Mouse (Mus musculus): ENCODE results near the gene Gm27021.

The Gm27021 gene

GRCm38 (mm10) chr8:120561539-120562435 is 106.1 kb downstream of the Gm27021 start:
- H3K36me3 ChIP-seq (ENCODE audit: insufficient read depth, low read length) = peaks cover 98% of the 10 kb centered on the region
- H3K4me3 ChIP-seq (replicated peaks; ENCODE audit: low read length) = 0 out of 2 replicates have a peak overlapping the region, but pooled peaks have one; percentile 7
- TF ChIP-seq NANOG (IDR thresholded peaks at IDR 0.05; ENCODE audit: borderline replicate concordance, low read length) (no peak), CTCF (conservative IDR thresholded peaks at IDR 0.05; ENCODE audit: low read length) (peak; percentile 74), POU5F1 (IDR thresholded peaks at IDR 0.05; ENCODE audit: borderline replicate concordance, low read length) (no peak)

DNA sequence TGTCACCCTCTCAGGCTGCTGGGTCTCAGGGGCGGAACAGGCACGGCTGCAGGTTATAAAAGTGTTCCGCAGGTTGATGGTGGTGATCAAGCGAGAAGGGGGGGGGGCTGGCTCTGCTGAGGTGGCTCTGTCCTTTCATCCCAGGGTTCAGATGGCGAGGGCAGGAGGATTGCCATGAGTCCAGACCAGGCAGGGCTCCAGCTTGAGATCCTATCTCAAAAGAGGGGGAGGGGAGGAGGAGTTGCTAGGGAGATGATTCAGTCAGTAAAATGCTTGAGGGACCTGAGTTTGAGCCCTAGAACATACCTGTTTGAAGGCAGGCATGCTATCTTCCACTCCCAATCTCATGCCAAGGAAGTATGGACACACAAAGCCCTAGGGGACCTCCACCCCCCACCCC is 107.3 kb downstream of the Gm27021 start:
- Histone ChIP-seq H3K4me1 (replicated peaks; ENCODE audit: low read depth, low read length) (peaks cover 100% of the 10 kb centered on the region), H3K9me3 (ENCODE audit: low read length) (no peaks in the 10 kb centered on the region), H3K27me3 (ENCODE audit: insufficient read depth, low read length) (no peaks in the 10 kb centered on the region), H3K4me3 (replicated peaks; ENCODE audit: low read length) (no peak overlapping the region), H3K36me3 (ENCODE audit: insufficient read depth, low read length) (peaks cover 98% of the 10 kb centered on the region)
- TF ChIP-seq CTCF (conservative IDR thresholded peaks at IDR 0.05; ENCODE audit: low read length) (no peak), NANOG (IDR thresholded peaks at IDR 0.05; ENCODE audit: borderline replicate concordance, low read length) (no peak), POU5F1 (IDR thresholded peaks at IDR 0.05; ENCODE audit: borderline replicate concordance, low read length) (no peak)

More at GRCm38 (mm10) chr8:120561539-120562435, 106.1 kb downstream of the Gm27021 start:
- peaks cover 100% of the 10 kb centered on the region for H3K4me1 ChIP-seq (replicated peaks; ENCODE audit: low read depth, low read length)
- no peaks in the 10 kb centered on the region for H3K27me3 ChIP-seq (ENCODE audit: insufficient read depth, low read length)
- H3K9me3 ChIP-seq (ENCODE audit: low read length) = no peaks in the 10 kb centered on the region

DNA sequence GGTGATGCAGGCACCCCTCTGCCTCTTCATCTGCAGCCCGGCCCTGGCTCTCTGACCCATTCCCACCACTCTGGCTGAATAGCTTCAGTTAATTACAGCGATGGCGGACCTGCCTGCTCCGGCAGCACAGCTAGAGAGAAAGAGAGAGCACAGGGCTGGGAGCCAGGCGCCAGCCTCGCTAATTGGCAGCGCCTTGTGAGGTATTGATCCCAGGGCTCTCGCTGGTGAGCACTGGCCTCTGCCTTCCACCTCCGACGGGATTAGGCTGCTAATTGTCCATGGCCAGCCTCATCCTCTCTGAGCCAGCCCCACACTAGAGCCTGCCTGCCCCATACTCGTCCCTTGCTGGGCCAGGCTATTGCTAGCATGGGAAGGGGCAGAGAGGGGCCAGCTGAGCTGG is 108.2 kb downstream of the Gm27021 start:
- H3K36me3 ChIP-seq (ENCODE audit: insufficient read depth, low read length) = peaks cover 98% of the 10 kb centered on the region
- peaks cover 100% of the 10 kb centered on the region for H3K4me1 ChIP-seq (replicated peaks; ENCODE audit: low read depth, low read length)
- no peaks in the 10 kb centered on the region for H3K9me3 ChIP-seq (ENCODE audit: low read length)
- TF ChIP-seq NANOG (IDR thresholded peaks at IDR 0.05; ENCODE audit: borderline replicate concordance, low read length) = no peak
- no peak for TF ChIP-seq POU5F1 (IDR thresholded peaks at IDR 0.05; ENCODE audit: borderline replicate concordance, low read length)
- TF ChIP-seq CTCF (conservative IDR thresholded peaks at IDR 0.05; ENCODE audit: low read length) = no peak
- no peaks in the 10 kb centered on the region for H3K27me3 ChIP-seq (ENCODE audit: insufficient read depth, low read length)
- no peak overlapping the region for H3K4me3 ChIP-seq (replicated peaks; ENCODE audit: low read length)
